Mouse (Mus musculus): ENCODE data around the gene Gm49403.
"Not testable (repeated sequence)": the region's sequence is repeated elsewhere in the genome, so short reads cannot be mapped to it uniquely, and the experiment has no call there.

Gene Gm49403

GRCm38 (mm10) chr19:8871267-8872186 is 12.2 kb upstream of the Gm49403 start, which contains the start of gene Ubxn1:
Gene Ubxn1, plus strand, starts transcription at chr19:8871496.
- peak; percentile 97 for DNase-seq (ENCODE audit: low spot score)

GRCm38 (mm10) chr19:8872266-8872840 is 11.4 kb upstream of the Gm49403 start:
- no peak for DNase-seq (ENCODE audit: low spot score)

GRCm38 (mm10) chr19:8875031-8875430 is 8.7 kb upstream of the Gm49403 start:
- no peak for DNase-seq (ENCODE audit: low spot score)

- peak; percentile 89 for DNase-seq (ENCODE audit: low spot score)
Observed at GRCm38 (mm10) chr19:8880311-8881033, 3.3 kb upstream of the Gm49403 start, which contains the start of gene Uqcc3. Gene Uqcc3, minus strand, starts transcription at chr19:8880923.

- DNase-seq (ENCODE audit: low spot score), result no peak
Observed at GRCm38 (mm10) chr19:8881034-8881392, 2.7 kb upstream of the Gm49403 start.

GRCm38 (mm10) chr19:8886916-8887584 is 3.3 kb downstream of the Gm49403 start:
- no peak for DNase-seq (ENCODE audit: low spot score)

GRCm38 (mm10) chr19:8887585-8888463 is 4.1 kb downstream of the Gm49403 start:
- DNase-seq (ENCODE audit: low spot score), result no peak

- DNase-seq (ENCODE audit: low spot score), result peak; percentile 95
Observed at GRCm38 (mm10) chr19:8888511-8889385, 5.0 kb downstream of the Gm49403 start, which contains the start of the genes 1810009A15Rik and Gm49416. Gene 1810009A15Rik, plus strand, starts transcription at chr19:8888853. Gene Gm49416, plus strand, starts transcription at chr19:8888926.

GRCm38 (mm10) chr19:8892829-8893766 is 9.4 kb downstream of the Gm49403 start, which contains the start of gene Ints5:
Gene Ints5, plus strand, starts transcription at chr19:8893005.
- DNase-seq (ENCODE audit: low spot score), result peak; percentile 84

GRCm38 (mm10) chr19:8895397-8895960 is 11.7 kb downstream of the Gm49403 start:
- DNase-seq (ENCODE audit: low spot score), result no peak

GRCm38 (mm10) chr19:8896231-8896630 is 12.5 kb downstream of the Gm49403 start:
- DNase-seq (ENCODE audit: low spot score), result not testable (repeated sequence)

GRCm38 (mm10) chr19:8897211-8897864 is 13.6 kb downstream of the Gm49403 start:
- not testable (repeated sequence) for DNase-seq (ENCODE audit: low spot score)

- DNase-seq (ENCODE audit: low spot score), result peak; percentile 97
Observed at GRCm38 (mm10) chr19:8897865-8898495, 14.2 kb downstream of the Gm49403 start, which contains the start of gene Ganab. Gene Ganab, plus strand, starts transcription at chr19:8898071.

GRCm38 (mm10) chr19:8898576-8898975 is 14.8 kb downstream of the Gm49403 start:
- DNase-seq (ENCODE audit: low spot score), result no peak

- DNase-seq (ENCODE audit: low spot score), result no peak
Observed at GRCm38 (mm10) chr19:8899079-8899478, 15.3 kb downstream of the Gm49403 start.

- no peak for DNase-seq (ENCODE audit: low spot score)
Observed at GRCm38 (mm10) chr19:8903412-8903811, 19.7 kb downstream of the Gm49403 start.

- no peak for DNase-seq (ENCODE audit: low spot score)
Observed at GRCm38 (mm10) chr19:8908531-8908930, 24.8 kb downstream of the Gm49403 start.
